Mouse (Mus musculus) inflammation-experienced regulatory T-cells, adult 6 months (primary cell): ENCODE data around the gene Nmbr. TPM values are rescaled to one million over a fixed set of nuclear protein-coding genes. Genes with fewer than 3 reads are reported as not detected.

Source experiments
- polyA plus RNA-seq, 3 experiments: library from polyadenylated mRNA; unstranded; fragments of 100-300 nt; shearing (Covaris generic); gene quantifications; one replicate each; pipeline ENCODE4 v1.2.1; 2017

Nmbr gene
- polyA plus RNA-seq, 3 experiments from 2014 or later = not detected

Other genes starting within 250 kb of the Nmbr start
- gene Adgrg6, start 159.9 kb upstream of the Nmbr start, polyA plus RNA-seq = under 1 TPM in 1 of 3 experiments, not detected in 2; 0.19 TPM
- 100 to 1,000 TPM in 2 of 3 experiments, 10 to 100 TPM in 1; 98.9 to 119 (median 106) TPM for gene Vta1, start within 50 bp of the Nmbr start, polyA plus RNA-seq
- not detected for gene Gje1, start 12.6 kb downstream of the Nmbr start, polyA plus RNA-seq